In genomic region chr8:22124220-22125152, GRCm38 (mm10) we compare ENCODE assay signal across 8 mouse cellular contexts. TPM values are rescaled to one million over a fixed set of nuclear protein-coding genes. Genes with fewer than 3 reads are reported as not detected.
A peak's percentile ranks its signal among the peaks of the same experiment; 100 is the strongest.
DNase-seq lines count a peak whose midpoint lies in the region; ATAC-seq and TF ChIP-seq lines count a peak whose summit lies in the region.

Gene Nek5 (minus strand): TSS chr8:22125053.

- peak; percentile 67 for TF ChIP-seq CTCF in hindbrain, postnatal 0 days (IDR thresholded peaks at IDR 0.05; ENCODE audit: low read depth)
- TF ChIP-seq CTCF in midbrain, postnatal 0 days (IDR thresholded peaks at IDR 0.05) = peak; percentile 70

- no peak within 1 kb of the TSS for H3K27ac ChIP-seq in forebrain, embryonic 11.5 days (ENCODE audit: low read depth, low read length)
- no peak within 1 kb of the TSS; the same call in 1 of the 2 replicates for H3K27ac ChIP-seq in hindbrain, postnatal 0 days
- no peak within 1 kb of the TSS for H3K27ac ChIP-seq in liver, embryonic 11.5 days (ENCODE audit: low read depth, low read length)
- no peak within 1 kb of the TSS for H3K27ac ChIP-seq in midbrain, postnatal 0 days (ENCODE audit: low read depth, low read length)

- WGBS in forebrain, embryonic 11.5 days = under 1% methylated on average over 29 of the region's 29 CpGs
- 1% methylated on average over 29 of the region's 29 CpGs for WGBS in hindbrain, postnatal 0 days
- 2% methylated on average over 29 of the region's 29 CpGs for WGBS in liver, embryonic 11.5 days
- WGBS in midbrain, postnatal 0 days = under 1% methylated on average over 29 of the region's 29 CpGs

- peak within 1 kb of the TSS; percentile 20; the same call in 1 of the 2 replicates for H3K9ac ChIP-seq in forebrain, embryonic 11.5 days (ENCODE audit: low read length)
- H3K9ac ChIP-seq in hindbrain, postnatal 0 days (replicated peaks; ENCODE audit: low read length) = peak within 1 kb of the TSS; percentile 30
- H3K9ac ChIP-seq in liver, embryonic 11.5 days (ENCODE audit: low read depth, low read length) = no peak within 1 kb of the TSS
- 0 out of 2 replicates have a peak within 1 kb of the TSS, but pooled peaks have one; percentile 26 for H3K9ac ChIP-seq in midbrain, postnatal 0 days (replicated peaks; ENCODE audit: low read length, poor library complexity, severe bottlenecking)

- H3K36me3 ChIP-seq in forebrain, embryonic 11.5 days (ENCODE audit: control insufficient read depth, insufficient read depth, low read length) = no peaks in the 10 kb centered on the region; the same call in 1 of the 2 replicates
- H3K36me3 ChIP-seq in hindbrain, postnatal 0 days (ENCODE audit: insufficient read depth, low read length) = no peaks in the 10 kb centered on the region
- no peaks in the 10 kb centered on the region for H3K36me3 ChIP-seq in liver, embryonic 11.5 days (ENCODE audit: control insufficient read depth, insufficient read depth, low read length)
- no peaks in the 10 kb centered on the region; the same call in 1 of the 2 replicates for H3K36me3 ChIP-seq in midbrain, postnatal 0 days (ENCODE audit: insufficient read depth, low read length)

- H3K4me3 ChIP-seq in forebrain, embryonic 11.5 days (ENCODE audit: low read depth, low read length) = peak within 1 kb of the TSS; percentile 36
- H3K4me3 ChIP-seq in hindbrain, postnatal 0 days (ENCODE audit: low read length) = peak within 1 kb of the TSS; percentile 37
- peak within 1 kb of the TSS; percentile 58 for H3K4me3 ChIP-seq in liver, embryonic 11.5 days (ENCODE audit: low read depth, low read length)
- peak within 1 kb of the TSS; percentile 33 for H3K4me3 ChIP-seq in midbrain, postnatal 0 days (ENCODE audit: low read depth, low read length)

- peak within 1 kb of the TSS; percentile 66 for H3K4me2 ChIP-seq in forebrain, embryonic 11.5 days (ENCODE audit: low read depth, low read length, severe bottlenecking)
- peak within 1 kb of the TSS; percentile 73 for H3K4me2 ChIP-seq in hindbrain, postnatal 0 days (ENCODE audit: low read depth, low read length)
- H3K4me2 ChIP-seq in liver, embryonic 11.5 days = peak within 1 kb of the TSS; percentile 89
- H3K4me2 ChIP-seq in midbrain, postnatal 0 days (ENCODE audit: low read depth, low read length, poor library complexity, severe bottlenecking) = peak within 1 kb of the TSS; percentile 69

- no peaks in the 10 kb centered on the region for H3K9me3 ChIP-seq in forebrain, embryonic 11.5 days (ENCODE audit: control insufficient read depth, low read length)
- no peaks in the 10 kb centered on the region for H3K9me3 ChIP-seq in hindbrain, postnatal 0 days (ENCODE audit: low read length)
- H3K9me3 ChIP-seq in liver, embryonic 11.5 days (ENCODE audit: control insufficient read depth, low read length) = no peaks in the 10 kb centered on the region
- no peaks in the 10 kb centered on the region for H3K9me3 ChIP-seq in midbrain, postnatal 0 days (ENCODE audit: low read length)

- no peaks in the 10 kb centered on the region for H3K27me3 ChIP-seq in forebrain, embryonic 11.5 days (ENCODE audit: control insufficient read depth, insufficient read depth, low read length)
- H3K27me3 ChIP-seq in hindbrain, postnatal 0 days (ENCODE audit: insufficient read depth, low read length) = no peaks in the 10 kb centered on the region
- no peaks in the 10 kb centered on the region for H3K27me3 ChIP-seq in liver, embryonic 11.5 days (replicated peaks; ENCODE audit: control insufficient read depth, insufficient read depth, low read length)
- no peaks in the 10 kb centered on the region for H3K27me3 ChIP-seq in midbrain, postnatal 0 days (ENCODE audit: insufficient read depth, low read length)

- peak; percentile 18 for DNase-seq in gastrocnemius, postnatal 10 days
- DNase-seq in gastrocnemius, postnatal 36 days = no peak
- DNase-seq in adrenal gland, postnatal 10 days = peak; percentile 65
- peak; percentile 75 for DNase-seq in forebrain, embryonic 11.5 days (ENCODE audit: low spot score)
- peak; percentile 70 for DNase-seq in hindbrain, postnatal 0 days (ENCODE audit: low spot score)
- DNase-seq in liver, embryonic 11.5 days (ENCODE audit: low spot score) = peak; percentile 65
- DNase-seq in midbrain, postnatal 0 days (ENCODE audit: low spot score) = peak; percentile 65
- peak; percentile 57 for DNase-seq in thymus, postnatal 0 days (ENCODE audit: low spot score)

- ATAC-seq in forebrain, embryonic 11.5 days (replicated peaks; ENCODE audit: low FRiP score) = peak; percentile 86
- ATAC-seq in hindbrain, postnatal 0 days = peak; percentile 77
- ATAC-seq in liver, embryonic 11.5 days (replicated peaks; ENCODE audit: low FRiP score) = peak; percentile 70
- ATAC-seq in midbrain, postnatal 0 days (ENCODE audit: low FRiP score) = peak; percentile 67

- H3K4me1 ChIP-seq in forebrain, embryonic 11.5 days (replicated peaks; ENCODE audit: control insufficient read depth, insufficient read depth, low read length) = peaks cover 4% of the 10 kb centered on the region; the same call in 1 of the 2 replicates
- peaks cover 6% of the 10 kb centered on the region; the same call in 1 of the 2 replicates for H3K4me1 ChIP-seq in hindbrain, postnatal 0 days (ENCODE audit: insufficient read depth, low read length)
- H3K4me1 ChIP-seq in liver, embryonic 11.5 days (replicated peaks; ENCODE audit: control insufficient read depth, insufficient read depth, low read length) = no peaks in the 10 kb centered on the region
- H3K4me1 ChIP-seq in midbrain, postnatal 0 days (ENCODE audit: insufficient read depth, low read length) = no peaks in the 10 kb centered on the region

- intact Hi-C loops in gastrocnemius, postnatal 36 days (cut with DNase I) = no loop called here

RNA-seq across cellular contexts. Expression of gene Nek5, which starts in this region (rescaled TPM):
- total RNA-seq in gastrocnemius, postnatal 10 days (2021) = not detected
- under 1 TPM; 0.13 to 0.30 TPM for total RNA-seq in gastrocnemius, postnatal 36 days (2021)
- total RNA-seq in adrenal gland, postnatal 10 days (2021) = 1 to 10 TPM; 1.3 to 2.2 TPM
- polyA plus RNA-seq in forebrain, embryonic 11.5 days (2014; fragmentation: Nextera tagmentation; extraction: Ambion mirVana) = 0.21 and 0.24 TPM in 2 replicates
- 1.5 and 1.8 TPM in 2 replicates for total RNA-seq in hindbrain, postnatal 0 days (2014; rRNA removed)
- polyA plus RNA-seq in hindbrain, postnatal 0 days (2015; fragmentation: Nextera tagmentation; extraction: Ambion mirVana) = 1.6 and 1.8 TPM in 2 replicates
- polyA plus RNA-seq in liver, embryonic 11.5 days (2014; fragmentation: Nextera tagmentation; extraction: Ambion mirVana) = not detected in 2 replicates
- 0.38 and 0.66 TPM in 2 replicates for total RNA-seq in midbrain, postnatal 0 days (2014; rRNA removed)
- 0.59 and 1.1 TPM in 2 replicates for polyA plus RNA-seq in midbrain, postnatal 0 days (2015; fragmentation: Nextera tagmentation; extraction: Ambion mirVana)
- 0.23 TPM in 1 of 2 replicates, not detected in the other for polyA plus RNA-seq in thymus, postnatal 0 days (2015; fragmentation: Nextera tagmentation; extraction: Ambion mirVana)

Comparison
In these comparisons a context has a peak if more than half of its experiments do, and no peak if none do; other contexts are left out.
1. Peak in DNase-seq in gastrocnemius, postnatal 10 days; RNA of the gene not detected or under 1 TPM.
2. Peak in DNase-seq, ATAC-seq, H3K4me3 ChIP-seq, H3K9ac ChIP-seq and H3K4me2 ChIP-seq in forebrain, embryonic 11.5 days; RNA of the gene not detected or under 1 TPM.
3. Peak in DNase-seq, ATAC-seq, H3K4me3 ChIP-seq and H3K4me2 ChIP-seq in liver, embryonic 11.5 days; RNA of the gene not detected or under 1 TPM.
4. Peak in DNase-seq in thymus, postnatal 0 days; RNA of the gene not detected or under 1 TPM.
5. DNase-seq: peak in adrenal gland, postnatal 10 days (single experiment), hindbrain, postnatal 0 days (single experiment) and midbrain, postnatal 0 days (single experiment); none in gastrocnemius, postnatal 36 days (0 of 2).
6. Peak in every context shown above with its lines, with median percentiles within 50 percentile points of each other: ATAC-seq, H3K4me2 ChIP-seq and H3K4me3 ChIP-seq.